Mouse (Mus musculus): ENCODE results near the gene Lipc. TPM values are rescaled to one million over a fixed set of nuclear protein-coding genes. Genes with fewer than 3 reads are reported as not detected.

Lipc gene
- polyA plus RNA-seq, 1 experiment from 2014 or later, result 1.00 TPM

DNA sequence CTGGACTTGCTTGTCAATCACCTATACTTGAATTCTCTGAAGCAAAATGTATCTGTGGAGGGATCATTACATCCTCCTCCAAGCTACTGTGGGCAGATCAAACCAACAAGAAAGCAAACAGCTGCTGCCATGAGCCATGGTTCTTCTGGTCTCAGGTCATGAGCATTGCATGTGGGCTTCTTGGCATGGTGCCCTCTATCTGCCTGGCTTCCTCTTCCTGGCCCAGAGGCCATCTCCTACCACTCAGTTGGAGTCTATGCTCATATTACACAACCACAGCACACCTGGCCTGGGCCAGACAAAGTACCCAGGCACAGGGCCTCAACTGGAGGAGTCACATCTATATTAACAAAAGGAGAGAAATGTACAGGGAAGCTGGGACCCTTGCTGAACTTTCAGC lies 73.2 kb downstream of the Lipc start:
- Histone ChIP-seq H3K4me3 (no peak overlapping the region), H3K9me3 (replicated peaks) (no peaks in the 10 kb centered on the region), H3K4me2 (no peak overlapping the region), H3K4me1 (replicated peaks) (peaks cover 20% of the 10 kb centered on the region), H3K9ac (no peak overlapping the region), H3K27ac (ENCODE audit: poor library complexity, severe bottlenecking) (no peak overlapping the region), H3K27me3 (replicated peaks) (no peaks in the 10 kb centered on the region), H3K36me3 (no peaks in the 10 kb centered on the region)
- ATAC-seq (ENCODE audit: insufficient number of reproducible peaks, low FRiP score), result no peak

DNA sequence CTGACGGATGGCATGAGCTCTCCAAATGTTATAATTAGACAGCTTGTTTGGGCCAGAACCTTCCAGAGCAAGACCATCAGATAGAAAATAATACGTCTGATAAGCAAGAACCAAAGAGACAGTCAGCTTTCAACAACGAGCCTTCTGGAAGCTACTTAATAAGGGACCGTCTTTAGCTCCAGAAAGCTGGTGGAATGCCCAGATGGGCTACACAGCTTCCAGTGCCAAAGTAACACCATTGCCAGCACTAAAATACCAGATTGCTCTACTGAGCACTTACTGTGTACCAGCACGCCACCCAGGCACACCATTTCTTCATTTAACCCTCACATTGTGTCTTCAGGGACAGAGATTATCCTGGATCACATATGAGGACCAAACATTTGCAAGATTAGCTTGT lies 73.9 kb downstream of the Lipc start:
- no peaks in the 10 kb centered on the region for H3K9me3 ChIP-seq (replicated peaks)
- no peaks in the 10 kb centered on the region for H3K36me3 ChIP-seq
- 60% methylated on average over 5 of the region's 5 CpGs for WGBS
- no peak overlapping the region for H3K4me3 ChIP-seq
- H3K27ac ChIP-seq (ENCODE audit: poor library complexity, severe bottlenecking), result no peak overlapping the region
- H3K4me2 ChIP-seq, result no peak overlapping the region
- H3K9ac ChIP-seq, result no peak overlapping the region
- H3K27me3 ChIP-seq (replicated peaks), result no peaks in the 10 kb centered on the region
- H3K4me1 ChIP-seq (replicated peaks), result peaks cover 20% of the 10 kb centered on the region
- ATAC-seq (ENCODE audit: insufficient number of reproducible peaks, low FRiP score), result no peak

DNA sequence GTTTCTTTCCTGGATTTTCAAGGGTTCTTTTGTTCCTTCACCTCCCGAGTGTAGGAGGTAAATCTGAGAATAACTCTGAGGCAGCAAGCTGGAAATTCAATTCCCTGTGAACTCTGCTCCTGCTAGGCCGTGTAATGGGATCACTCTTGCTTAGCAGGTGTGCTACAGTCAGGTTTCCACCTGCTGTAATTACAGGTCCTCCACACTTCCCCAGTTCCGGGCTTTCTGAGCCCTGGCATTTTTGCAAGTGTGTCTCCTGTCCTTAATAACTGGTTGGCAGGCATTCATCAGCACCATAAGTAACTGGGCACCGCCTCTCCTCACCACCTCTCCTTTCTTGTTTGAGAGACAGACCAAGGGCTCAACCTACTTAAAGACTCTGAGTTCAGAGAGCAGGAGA lies 76.5 kb downstream of the Lipc start:
- ATAC-seq (ENCODE audit: insufficient number of reproducible peaks, low FRiP score), result no peak
- Histone ChIP-seq H3K36me3 (no peaks in the 10 kb centered on the region), H3K4me2 (no peak overlapping the region), H3K9me3 (replicated peaks) (no peaks in the 10 kb centered on the region), H3K4me3 (no peak overlapping the region), H3K9ac (no peak overlapping the region), H3K27me3 (replicated peaks) (no peaks in the 10 kb centered on the region), H3K27ac (ENCODE audit: poor library complexity, severe bottlenecking) (no peak overlapping the region), H3K4me1 (replicated peaks) (peaks cover 16% of the 10 kb centered on the region)
- 78% methylated on average over 4 of the region's 4 CpGs for WGBS

DNA sequence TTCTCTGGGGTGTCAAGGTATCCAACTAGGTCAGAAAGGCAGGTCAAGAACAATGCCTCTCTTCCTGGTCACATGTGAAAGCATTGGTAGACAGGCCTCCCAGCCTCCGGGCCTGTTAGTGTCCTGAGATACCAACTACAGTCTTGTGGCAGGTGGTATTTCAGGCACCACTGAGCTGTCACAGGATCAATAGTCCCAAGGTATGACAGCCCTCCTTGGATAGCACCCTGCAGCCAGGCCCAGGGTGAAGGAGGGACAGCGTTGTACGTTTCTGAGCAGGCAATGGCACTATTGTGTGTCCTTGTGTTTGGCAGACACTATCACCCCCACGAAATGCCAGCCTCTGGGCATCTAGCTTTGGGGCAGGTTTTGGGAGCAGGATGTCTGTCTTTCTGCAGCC lies 77.0 kb downstream of the Lipc start:
- Histone ChIP-seq H3K4me1 (replicated peaks) (peaks cover 16% of the 10 kb centered on the region), H3K9me3 (replicated peaks) (no peaks in the 10 kb centered on the region), H3K9ac (no peak overlapping the region), H3K4me3 (no peak overlapping the region), H3K27me3 (replicated peaks) (no peaks in the 10 kb centered on the region), H3K4me2 (no peak overlapping the region), H3K27ac (ENCODE audit: poor library complexity, severe bottlenecking) (no peak overlapping the region), H3K36me3 (no peaks in the 10 kb centered on the region)
- no peak for ATAC-seq (ENCODE audit: insufficient number of reproducible peaks, low FRiP score)
- WGBS, result 81% methylated on average over 4 of the region's 4 CpGs

- no peak for ATAC-seq (ENCODE audit: insufficient number of reproducible peaks, low FRiP score)
- H3K9ac ChIP-seq, result no peak overlapping the region
- WGBS, result 72% methylated on average over 8 of the region's 8 CpGs
- H3K9me3 ChIP-seq (replicated peaks), result no peaks in the 10 kb centered on the region
- peaks cover 13% of the 10 kb centered on the region for H3K4me1 ChIP-seq (replicated peaks)
- H3K4me2 ChIP-seq, result no peak overlapping the region
- H3K36me3 ChIP-seq, result no peaks in the 10 kb centered on the region
- no peak overlapping the region for H3K4me3 ChIP-seq
- no peaks in the 10 kb centered on the region for H3K27me3 ChIP-seq (replicated peaks)
- H3K27ac ChIP-seq (ENCODE audit: poor library complexity, severe bottlenecking), result no peak overlapping the region
These were observed 79.4 kb downstream of the Lipc start for GRCm38 (mm10) chr9:70872675-70873074.

DNA sequence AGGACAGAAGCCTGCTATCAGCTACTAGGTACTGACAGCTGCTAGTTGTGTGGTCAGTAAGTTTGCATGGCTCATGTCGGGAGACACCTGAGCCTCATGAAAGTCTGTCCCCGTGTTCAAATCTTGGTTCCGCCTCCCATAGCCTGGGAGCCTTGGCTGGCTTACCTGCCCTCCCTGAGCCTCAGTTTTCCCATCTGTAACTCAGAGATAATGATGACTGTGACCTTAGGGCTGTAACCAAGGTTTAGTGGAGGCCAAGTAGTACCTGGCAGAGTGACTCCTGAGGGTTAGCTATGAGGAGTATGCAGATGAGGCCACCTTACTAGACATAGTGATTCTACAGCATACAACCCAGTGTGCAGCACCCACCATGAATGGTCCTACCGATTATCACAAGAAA lies 81.7 kb downstream of the Lipc start:
- 65% methylated on average over 4 of the region's 4 CpGs for WGBS
- Histone ChIP-seq H3K9me3 (replicated peaks) (no peaks in the 10 kb centered on the region), H3K27me3 (replicated peaks) (no peaks in the 10 kb centered on the region), H3K4me3 (no peak overlapping the region), H3K9ac (no peak overlapping the region), H3K27ac (ENCODE audit: poor library complexity, severe bottlenecking) (no peak overlapping the region), H3K4me2 (no peak overlapping the region), H3K36me3 (no peaks in the 10 kb centered on the region), H3K4me1 (replicated peaks) (peaks cover 5% of the 10 kb centered on the region)
- ATAC-seq (ENCODE audit: insufficient number of reproducible peaks, low FRiP score), result no peak

DNA sequence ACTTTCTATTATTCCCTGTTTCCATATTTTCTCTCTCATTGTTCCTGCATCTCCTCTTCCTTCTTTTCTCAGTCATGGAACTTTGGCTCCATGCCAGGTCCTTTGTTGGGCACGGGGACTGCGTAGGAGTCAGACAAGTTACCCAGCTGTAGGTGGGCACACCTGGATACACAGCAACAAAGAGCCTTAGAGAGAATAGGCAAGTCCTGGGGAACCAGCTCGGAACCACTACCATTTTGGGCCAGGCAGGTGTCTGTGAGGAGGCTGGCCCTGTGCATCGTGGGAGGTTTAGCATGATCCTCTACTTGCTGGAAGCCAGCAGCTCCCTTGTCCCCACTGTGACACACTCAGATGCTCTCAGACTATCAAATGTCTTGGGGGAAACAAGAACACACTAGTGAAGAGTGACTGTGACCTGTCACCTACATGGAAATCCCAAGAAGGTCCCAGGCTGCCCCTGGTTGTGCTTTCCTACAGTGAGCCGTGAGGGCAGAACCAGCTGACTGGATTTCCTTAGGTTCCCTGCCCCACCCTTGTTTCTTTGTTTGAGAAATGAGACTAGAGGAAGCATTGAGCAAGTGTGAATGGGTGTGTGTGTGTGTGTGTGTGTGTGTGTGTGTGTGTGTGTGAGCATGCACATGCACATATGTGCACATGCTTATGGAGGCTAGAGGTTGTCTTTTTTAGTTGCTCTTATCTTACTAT lies 82.7 kb downstream of the Lipc start:
- Histone ChIP-seq H3K9ac (no peak overlapping the region), H3K9me3 (replicated peaks) (no peaks in the 10 kb centered on the region), H3K36me3 (no peaks in the 10 kb centered on the region), H3K4me2 (no peak overlapping the region), H3K27ac (ENCODE audit: poor library complexity, severe bottlenecking) (no peak overlapping the region), H3K27me3 (replicated peaks) (no peaks in the 10 kb centered on the region), H3K4me3 (no peak overlapping the region), H3K4me1 (replicated peaks) (peaks cover 5% of the 10 kb centered on the region)
- 73% methylated on average over 5 of the region's 5 CpGs for WGBS
- no peak for ATAC-seq (ENCODE audit: insufficient number of reproducible peaks, low FRiP score)

- no peak overlapping the region for H3K4me3 ChIP-seq
- no peaks in the 10 kb centered on the region for H3K27me3 ChIP-seq (replicated peaks)
- 78% methylated on average over 4 of the region's 4 CpGs for WGBS
- H3K36me3 ChIP-seq, result no peaks in the 10 kb centered on the region
- H3K4me1 ChIP-seq (replicated peaks), result peaks cover 11% of the 10 kb centered on the region
- no peak overlapping the region for H3K27ac ChIP-seq (ENCODE audit: poor library complexity, severe bottlenecking)
- no peak overlapping the region for H3K4me2 ChIP-seq
- H3K9ac ChIP-seq, result no peak overlapping the region
- no peak for ATAC-seq (ENCODE audit: insufficient number of reproducible peaks, low FRiP score)
- no peaks in the 10 kb centered on the region for H3K9me3 ChIP-seq (replicated peaks)
These were observed 84.6 kb downstream of the Lipc start for GRCm38 (mm10) chr9:70867381-70867780.

GRCm38 (mm10) chr9:70864039-70864438 lies 88.0 kb downstream of the Lipc start:
- no peak for ATAC-seq (ENCODE audit: insufficient number of reproducible peaks, low FRiP score)
- no peaks in the 10 kb centered on the region for H3K27me3 ChIP-seq (replicated peaks)
- H3K4me3 ChIP-seq, result no peak overlapping the region
- no peaks in the 10 kb centered on the region for H3K9me3 ChIP-seq (replicated peaks)
- H3K27ac ChIP-seq (ENCODE audit: poor library complexity, severe bottlenecking), result no peak overlapping the region
- H3K4me1 ChIP-seq (replicated peaks), result peaks cover 8% of the 10 kb centered on the region
- no peaks in the 10 kb centered on the region for H3K36me3 ChIP-seq
- H3K4me2 ChIP-seq, result no peak overlapping the region
- 59% methylated on average over 8 of the region's 8 CpGs for WGBS
- H3K9ac ChIP-seq, result no peak overlapping the region

- no peak for ATAC-seq (ENCODE audit: insufficient number of reproducible peaks, low FRiP score)
- H3K9ac ChIP-seq, result no peak overlapping the region
- no peaks in the 10 kb centered on the region for H3K9me3 ChIP-seq (replicated peaks)
- H3K4me1 ChIP-seq (replicated peaks), result peaks cover 6% of the 10 kb centered on the region
- no peaks in the 10 kb centered on the region for H3K36me3 ChIP-seq
- H3K4me2 ChIP-seq, result no peak overlapping the region
- no peak overlapping the region for H3K27ac ChIP-seq (ENCODE audit: poor library complexity, severe bottlenecking)
- H3K4me3 ChIP-seq, result no peak overlapping the region
- no peaks in the 10 kb centered on the region for H3K27me3 ChIP-seq (replicated peaks)
- 35% methylated on average over 8 of the region's 8 CpGs for WGBS
These were observed 88.7 kb downstream of the Lipc start for GRCm38 (mm10) chr9:70863299-70863698.

- ATAC-seq (ENCODE audit: insufficient number of reproducible peaks, low FRiP score), result no peak
- H3K27ac ChIP-seq (ENCODE audit: poor library complexity, severe bottlenecking), result no peak overlapping the region
- 65% methylated on average over 5 of the region's 5 CpGs for WGBS
- no peaks in the 10 kb centered on the region for H3K9me3 ChIP-seq (replicated peaks)
- H3K27me3 ChIP-seq (replicated peaks), result no peaks in the 10 kb centered on the region
- no peak overlapping the region for H3K4me3 ChIP-seq
- no peak overlapping the region for H3K9ac ChIP-seq
- H3K4me2 ChIP-seq, result no peak overlapping the region
- H3K36me3 ChIP-seq, result no peaks in the 10 kb centered on the region
- H3K4me1 ChIP-seq (replicated peaks), result peaks cover 22% of the 10 kb centered on the region
These were observed 92.8 kb downstream of the Lipc start for GRCm38 (mm10) chr9:70859233-70859632.

DNA sequence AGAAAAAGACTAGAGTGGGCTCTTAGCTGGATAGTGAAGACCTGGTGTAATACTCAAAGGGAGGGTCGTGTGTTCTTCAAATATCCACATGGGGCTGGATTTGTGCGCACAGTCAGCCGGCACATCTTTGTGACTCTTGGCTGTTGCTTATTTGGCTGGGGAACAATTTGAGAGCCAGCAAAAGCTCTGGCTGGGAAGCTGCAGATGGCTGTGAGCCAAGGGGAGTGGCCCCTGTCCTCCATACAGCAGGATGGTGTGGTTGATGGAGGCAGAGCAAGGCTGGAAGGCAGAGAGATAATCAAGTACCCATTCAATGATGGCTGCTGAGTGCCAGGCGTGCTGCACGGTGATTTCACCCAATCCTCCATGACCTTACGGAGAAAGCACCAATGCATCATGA lies 96.2 kb downstream of the Lipc start:
- Histone ChIP-seq H3K9me3 (replicated peaks) (no peaks in the 10 kb centered on the region), H3K27me3 (replicated peaks) (no peaks in the 10 kb centered on the region), H3K4me1 (replicated peaks) (peaks cover 26% of the 10 kb centered on the region), H3K4me3 (no peak overlapping the region), H3K9ac (no peak overlapping the region), H3K4me2 (peak overlapping the region; percentile 21; the same call in 1 of the 2 replicates), H3K27ac (ENCODE audit: poor library complexity, severe bottlenecking) (peak overlapping the region; percentile 27; the same call in 1 of the 2 replicates), H3K36me3 (no peaks in the 10 kb centered on the region)
- WGBS, result 43% methylated on average over 6 of the region's 6 CpGs
- peak; percentile 61; the same call in 1 of the 2 replicates for ATAC-seq (ENCODE audit: insufficient number of reproducible peaks, low FRiP score)

Data from heart, embryonic 12.5 days (tissue).